Mouse (Mus musculus) liver, embryonic 13.5 days (tissue): ENCODE data around the gene Snx33. TPM values are rescaled to one million over a fixed set of nuclear protein-coding genes. Genes with fewer than 3 reads are reported as not detected.
"Not testable (repeated sequence)": the region's sequence is repeated elsewhere in the genome, so short reads cannot be mapped to it uniquely, and the experiment has no call there.

Experiments
- ATAC-seq: fragments of 200-750 bp; cut with Nextera tagmentation; 2 replicates; pipeline ENCODE4 v1.8.0; 2017; ENCODE audit warnings: low read depth, mild to moderate bottlenecking, moderate number of reproducible peaks, moderate library complexity
- DNase-seq: peaks from one replicate; pipeline ENCODE4 v3.0.0; 2022
- H3K27ac ChIP-seq: fragments of 300-500 bp; sonication (generic); 2 replicates; pipeline ENCODE4 v1.5.1; 2015; ENCODE audit warnings: moderate library complexity, mild to moderate bottlenecking, inconsistent platforms
- H3K27me3 ChIP-seq: fragments of 300-500 bp; sonication (generic); 2 replicates; pipeline ENCODE4 v1.6.1; 2015; ENCODE audit warnings: mild to moderate bottlenecking, inconsistent platforms
- H3K36me3 ChIP-seq: fragments of 300-500 bp; sonication (generic); 2 replicates; pipeline ENCODE4 v1.6.1; 2015; ENCODE audit warnings: mild to moderate bottlenecking, inconsistent platforms
- H3K4me1 ChIP-seq: fragments of 300-500 bp; sonication (generic); replicated peaks from 2 replicates; pipeline ENCODE4 v1.6.1; 2015; ENCODE audit warnings: inconsistent platforms
- H3K4me2 ChIP-seq: fragments of 300-500 bp; sonication (generic); 2 replicates; pipeline ENCODE4 v1.6.1; 2015; ENCODE audit warnings: inconsistent platforms, mild to moderate bottlenecking, moderate library complexity
- H3K4me3 ChIP-seq: fragments of 300-500 bp; sonication (generic); replicated peaks from 2 replicates; pipeline ENCODE4 v1.5.1; 2015; ENCODE audit warnings: mild to moderate bottlenecking, inconsistent platforms
- H3K9ac ChIP-seq: fragments of 300-500 bp; sonication (generic); 2 replicates; pipeline ENCODE4 v1.6.1; 2015; ENCODE audit warnings: mild to moderate bottlenecking, inconsistent platforms
- H3K9me3 ChIP-seq: fragments of 300-500 bp; sonication (generic); replicated peaks from 2 replicates; pipeline ENCODE4 v1.6.1; 2016; ENCODE audit warnings: inconsistent platforms
- WGBS: fragments of 180-500 bp; shearing (Covaris S2); methylation state at CpG from one replicate; pipeline ENCODE4 v1.1.7; 2015; ENCODE audit not compliant: insufficient replicate concordance; 5-methylcytosine and 5-hydroxymethylcytosine counted together
- polyA plus RNA-seq: library from polyadenylated mRNA; unstranded; fragments of >200 nt; fragmentation: Nextera tagmentation; extraction: Ambion mirVana; gene quantifications from 2 replicates; pipeline ENCODE4 v1.2.1, GENCODE M21; 2015

The Snx33 gene
- polyA plus RNA-seq, 1 experiment from 2014 or later: 1.2 TPM

GRCm38 (mm10) chr9:56925291-56926024 is 2.7 kb downstream of the Snx33 start:
- whole genome bisulfite sequencing: 80% methylated on average over 26 of the region's 26 CpGs
- 0 out of 2 replicates have a peak overlapping the region, but pooled peaks have one; percentile 22 for H3K9ac ChIP-seq
- no peak overlapping the region for H3K27ac ChIP-seq

GRCm38 (mm10) chr9:56924651-56925027 is 3.5 kb downstream of the Snx33 start:
- H3K4me1 ChIP-seq: peaks cover 55% of the 10 kb centered on the region
- ATAC-seq (peak; percentile 13; the same call in 1 of the 2 replicates), DNase-seq (no peak)
- H3K4me2 ChIP-seq: peak overlapping the region; percentile 48
- H3K9ac ChIP-seq: 0 out of 2 replicates have a peak overlapping the region, but pooled peaks have one; percentile 22
- no peak overlapping the region for H3K27ac ChIP-seq
- H3K4me3 ChIP-seq: peak overlapping the region; percentile 21
- H3K9me3 ChIP-seq: no peaks in the 10 kb centered on the region
- peaks cover 6% of the 10 kb centered on the region for H3K36me3 ChIP-seq
- H3K27me3 ChIP-seq: peaks cover 29% of the 10 kb centered on the region
- 18% methylated on average over 7 of the region's 7 CpGs for WGBS

More at GRCm38 (mm10) chr9:56925291-56926024, 2.7 kb downstream of the Snx33 start:
- peak overlapping the region; percentile 48 for H3K4me2 ChIP-seq
- H3K27me3 ChIP-seq: peaks cover 37% of the 10 kb centered on the region
- peaks cover 6% of the 10 kb centered on the region for H3K36me3 ChIP-seq
- H3K4me1 ChIP-seq: peaks cover 55% of the 10 kb centered on the region
- ATAC-seq (no peak), DNase-seq (no peak)
- H3K4me3 ChIP-seq: peak overlapping the region; percentile 18
- H3K9me3 ChIP-seq: no peaks in the 10 kb centered on the region

GRCm38 (mm10) chr9:56923841-56924650 is 4.1 kb downstream of the Snx33 start:
- WGBS: 54% methylated on average over 8 of the region's 8 CpGs
- no peak for ATAC-seq

GRCm38 (mm10) chr9:56922746-56923145 is 5.4 kb downstream of the Snx33 start:
- no peak overlapping the region for H3K4me2 ChIP-seq
- H3K27ac ChIP-seq: no peak overlapping the region
- no peak overlapping the region for H3K9ac ChIP-seq
- no peaks in the 10 kb centered on the region for H3K9me3 ChIP-seq
- WGBS: 76% methylated on average over 4 of the region's 4 CpGs
- ATAC-seq (no peak), DNase-seq (no peak)
- peaks cover 15% of the 10 kb centered on the region for H3K27me3 ChIP-seq
- H3K4me3 ChIP-seq: no peak overlapping the region
- H3K36me3 ChIP-seq: peaks cover 6% of the 10 kb centered on the region
- peaks cover 46% of the 10 kb centered on the region for H3K4me1 ChIP-seq

More at GRCm38 (mm10) chr9:56923841-56924650, 4.1 kb downstream of the Snx33 start:
- peaks cover 6% of the 10 kb centered on the region for H3K36me3 ChIP-seq
- H3K4me3 ChIP-seq: peak overlapping the region; percentile 21
- no peak overlapping the region; the same call in 1 of the 2 replicates for H3K27ac ChIP-seq
- H3K9ac ChIP-seq: no peak overlapping the region
- H3K27me3 ChIP-seq: peaks cover 23% of the 10 kb centered on the region
- peaks cover 54% of the 10 kb centered on the region for H3K4me1 ChIP-seq
- DNase-seq: no peak
- H3K9me3 ChIP-seq: no peaks in the 10 kb centered on the region
- H3K4me2 ChIP-seq: peak overlapping the region; percentile 48

- DNase-seq: no peak
- Histone ChIP-seq H3K4me3 (no peak overlapping the region), H3K4me2 (no peak overlapping the region), H3K9me3 (no peaks in the 10 kb centered on the region), H3K36me3 (peaks cover 6% of the 10 kb centered on the region), H3K27ac (no peak overlapping the region), H3K4me1 (peaks cover 8% of the 10 kb centered on the region), H3K27me3 (no peaks in the 10 kb centered on the region), H3K9ac (no peak overlapping the region)
- ATAC-seq: no peak
- 80% methylated on average over 13 of the region's 13 CpGs for WGBS
These were observed 9.7 kb downstream of the Snx33 start for GRCm38 (mm10) chr9:56918466-56918865.

GRCm38 (mm10) chr9:56917131-56917530 is 11.0 kb downstream of the Snx33 start:
- WGBS: 67% methylated on average over 2 of the region's 2 CpGs
- DNase-seq (no peak), ATAC-seq (no peak)
- Histone ChIP-seq H3K4me3 (no peak overlapping the region), H3K27ac (no peak overlapping the region), H3K4me2 (no peak overlapping the region), H3K36me3 (peaks cover 6% of the 10 kb centered on the region), H3K4me1 (no peaks in the 10 kb centered on the region), H3K9ac (no peak overlapping the region), H3K9me3 (no peaks in the 10 kb centered on the region), H3K27me3 (no peaks in the 10 kb centered on the region)

GRCm38 (mm10) chr9:56915695-56916410 is 12.3 kb downstream of the Snx33 start:
- no peak overlapping the region for H3K27ac ChIP-seq
- DNase-seq: no peak
- no peak for ATAC-seq
- no peaks in the 10 kb centered on the region for H3K4me1 ChIP-seq
- H3K9me3 ChIP-seq: no peaks in the 10 kb centered on the region
- no peak overlapping the region for H3K4me2 ChIP-seq
- H3K4me3 ChIP-seq: no peak overlapping the region
- WGBS: 66% methylated on average over 5 of the region's 5 CpGs
- no peak overlapping the region for H3K9ac ChIP-seq
- H3K36me3 ChIP-seq: no peaks in the 10 kb centered on the region
- no peaks in the 10 kb centered on the region for H3K27me3 ChIP-seq

GRCm38 (mm10) chr9:56915116-56915515 is 13.1 kb downstream of the Snx33 start:
- no peaks in the 10 kb centered on the region for H3K4me1 ChIP-seq
- no peak for DNase-seq
- H3K4me2 ChIP-seq: no peak overlapping the region
- WGBS: 78% methylated on average over 1 of the region's 1 CpGs
- ATAC-seq: no peak
- H3K9me3 ChIP-seq: no peaks in the 10 kb centered on the region
- H3K27me3 ChIP-seq: no peaks in the 10 kb centered on the region
- no peak overlapping the region for H3K27ac ChIP-seq
- H3K36me3 ChIP-seq: no peaks in the 10 kb centered on the region
- no peak overlapping the region for H3K4me3 ChIP-seq
- H3K9ac ChIP-seq: no peak overlapping the region

GRCm38 (mm10) chr9:56913991-56914390 is 14.2 kb downstream of the Snx33 start:
- 71% methylated on average over 9 of the region's 9 CpGs for WGBS
- H3K27me3 ChIP-seq: no peaks in the 10 kb centered on the region
- H3K36me3 ChIP-seq: no peaks in the 10 kb centered on the region
- DNase-seq: no peak
- no peak overlapping the region for H3K9ac ChIP-seq
- ATAC-seq: no peak
- H3K4me3 ChIP-seq: no peak overlapping the region
- H3K4me2 ChIP-seq: no peak overlapping the region
- H3K27ac ChIP-seq: no peak overlapping the region
- 0 out of 2 replicates have a peak, but pooled peaks cover 2% of the 10 kb centered on the region for H3K4me1 ChIP-seq
- H3K9me3 ChIP-seq: no peaks in the 10 kb centered on the region

- Histone ChIP-seq H3K4me1 (0 out of 2 replicates have a peak, but pooled peaks cover 2% of the 10 kb centered on the region), H3K27ac (no peak overlapping the region), H3K4me3 (no peak overlapping the region), H3K36me3 (no peaks in the 10 kb centered on the region), H3K9me3 (no peaks in the 10 kb centered on the region), H3K27me3 (no peaks in the 10 kb centered on the region), H3K9ac (no peak overlapping the region), H3K4me2 (no peak overlapping the region)
- no peak for ATAC-seq
- no peak for DNase-seq
- 33% methylated on average over 1 of the region's 1 CpGs for WGBS
These were observed 17.2 kb downstream of the Snx33 start for GRCm38 (mm10) chr9:56911017-56911416.

- H3K36me3 ChIP-seq, H3K27ac ChIP-seq, H3K4me2 ChIP-seq, H3K9me3 ChIP-seq, H3K27me3 ChIP-seq, H3K4me1 ChIP-seq, H3K4me3 ChIP-seq, DNase-seq, ATAC-seq, H3K9ac ChIP-seq: not testable (repeated sequence)
- WGBS: 28% methylated on average over 4 of the region's 4 CpGs
These were observed 18.2 kb downstream of the Snx33 start for GRCm38 (mm10) chr9:56909991-56910390.
